Mouse (Mus musculus): Measurements from ENCODE around the gene Arhgap29.

DNA sequence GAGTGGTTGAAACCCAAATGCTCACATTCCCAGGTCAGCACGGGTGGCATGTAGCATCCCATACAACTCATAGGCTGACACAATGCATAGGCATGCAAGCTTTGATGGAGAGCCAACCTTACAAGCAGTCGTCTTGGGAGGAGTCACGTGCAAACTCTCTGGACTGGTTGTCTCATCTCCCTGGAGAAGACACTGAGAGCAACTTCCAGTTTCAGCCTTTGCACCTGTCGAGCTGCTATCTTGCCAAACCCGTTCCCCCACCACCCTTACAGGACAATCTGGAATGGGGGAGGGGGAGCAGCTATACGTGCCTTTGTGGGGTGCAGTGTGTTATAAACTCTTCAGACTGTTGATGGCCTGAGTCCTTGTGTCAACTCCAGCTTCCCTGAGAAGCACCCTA is 96.8 kb downstream of the Arhgap29 start:
- TF ChIP-seq CTCF (IDR thresholded peaks at IDR 0.05; ENCODE audit: borderline replicate concordance, control insufficient read depth, extremely low read depth, insufficient read depth, low read length, poor library complexity) (no peak), POLR2A (IDR thresholded peaks at IDR 0.05; ENCODE audit: control insufficient read depth, extremely low read depth, insufficient read depth, low read length, poor library complexity) (no peak)
